Mouse (Mus musculus): ENCODE measurements around the gene Ramp1.

- TF ChIP-seq POLR2A (IDR thresholded peaks at IDR 0.05; ENCODE audit: insufficient read length, low read depth) (no peak), MAX (IDR thresholded peaks at IDR 0.05; ENCODE audit: low read depth) (no peak), MYOG (IDR thresholded peaks at IDR 0.05; ENCODE audit: control insufficient read depth in 1 of 3, insufficient read depth in 1 of 3, insufficient read length in 2 of 3, low read depth in 2 of 3) (no peak), SRF (IDR thresholded peaks at IDR 0.05; ENCODE audit: control insufficient read depth, insufficient read length, low read depth) (no peak)
Measured at GRCm38 (mm10) chr1:91193680-91194079, 14.1 kb downstream of the Ramp1 start.
